Mouse (Mus musculus) heart, postnatal 0 days (tissue): ENCODE measurements around the gene Spc24. TPM values are rescaled to one million over a fixed set of nuclear protein-coding genes. Genes with fewer than 3 reads are reported as not detected.
A peak's percentile ranks its signal among the peaks of the same experiment; 100 is the strongest.

ENCODE experiments used
- ATAC-seq: fragments of 200-750 bp; cut with Nextera tagmentation; 2 replicates; pipeline ENCODE4 v1.8.0; 2017; ENCODE audit warnings: low read depth, moderate number of reproducible peaks, moderate library complexity; ENCODE audit not compliant: insufficient read depth
- DNase-seq: peaks from one replicate; pipeline ENCODE4 v3.0.0-alpha.2; 2016; ENCODE audit warnings: low spot score
- H3K27ac ChIP-seq: fragments of 300-500 bp; sonication (generic); 2 replicates; pipeline ENCODE4 v1.5.1; 2014; ENCODE audit warnings: low read depth, mild to moderate bottlenecking
- H3K27me3 ChIP-seq: fragments of 300-500 bp; sonication (generic); 2 replicates; pipeline ENCODE4 v1.6.1; 2014; ENCODE audit warnings: low read length, mixed read lengths; ENCODE audit not compliant: control insufficient read depth, insufficient read depth
- H3K36me3 ChIP-seq: fragments of 300-500 bp; sonication (generic); replicated peaks from 2 replicates; pipeline ENCODE4 v1.6.1; 2014; ENCODE audit warnings: low read length, mixed read lengths; ENCODE audit not compliant: control insufficient read depth, insufficient read depth
- H3K4me1 ChIP-seq: fragments of 300-500 bp; sonication (generic); 2 replicates; pipeline ENCODE4 v1.6.1; 2014; ENCODE audit warnings: antibody characterized with exemption; ENCODE audit not compliant: control insufficient read depth, insufficient read depth
- H3K4me2 ChIP-seq: fragments of 300-500 bp; sonication (generic); 2 replicates; pipeline ENCODE4 v1.6.1; 2014; ENCODE audit warnings: low read depth, mild to moderate bottlenecking, low read length, moderate library complexity
- H3K4me3 ChIP-seq: fragments of 300-500 bp; sonication (generic); 2 replicates; pipeline ENCODE4 v1.5.1; 2014; ENCODE audit warnings: low read depth, low read length
- H3K9ac ChIP-seq: fragments of 300-500 bp; sonication (generic); replicated peaks from 2 replicates; pipeline ENCODE4 v1.6.1; 2014; ENCODE audit warnings: low read depth, low read length, mixed read lengths
- H3K9me3 ChIP-seq: fragments of 300-500 bp; sonication (generic); replicated peaks from 2 replicates; pipeline ENCODE4 v1.6.1; 2016; ENCODE audit warnings: low read length; ENCODE audit not compliant: control insufficient read depth
- CTCF ChIP-seq: IDR thresholded peaks from 2 replicates; pipeline ENCODE4 v1.5.1; 2016; ENCODE audit warnings: antibody characterized with exemption, control low read depth, low read depth
- EP300 ChIP-seq: IDR thresholded peaks from 2 replicates; pipeline ENCODE4 v1.6.1; 2016; ENCODE audit warnings: antibody characterized with exemption, low read depth
- WGBS: fragments of 180-500 bp; shearing (Covaris S2); extraction: QIAGEN DNeasy Blood & Tissue Kit; methylation state at CpG from one replicate; pipeline ENCODE4 v1.1.7; 2014; 5-methylcytosine and 5-hydroxymethylcytosine counted together
- polyA plus RNA-seq: library from polyadenylated mRNA; unstranded; fragments of >200 nt; fragmentation: Nextera tagmentation; extraction: Ambion mirVana; gene quantifications from 2 replicates; pipeline ENCODE4 v1.2.1, GENCODE M21; 2015
- total RNA-seq: library from RNA; depleted of rRNA; stranded (reverse); fragments of >200 nt; gene quantifications from 2 replicates; pipeline ENCODE4 v1.2.3, GENCODE M21; 2014; ENCODE audit warnings: low replicate concordance

Gene Spc24
- total and polyA plus RNA-seq, 2 experiments from 2014 or later = 22.3 to 35.2 TPM

DNA sequence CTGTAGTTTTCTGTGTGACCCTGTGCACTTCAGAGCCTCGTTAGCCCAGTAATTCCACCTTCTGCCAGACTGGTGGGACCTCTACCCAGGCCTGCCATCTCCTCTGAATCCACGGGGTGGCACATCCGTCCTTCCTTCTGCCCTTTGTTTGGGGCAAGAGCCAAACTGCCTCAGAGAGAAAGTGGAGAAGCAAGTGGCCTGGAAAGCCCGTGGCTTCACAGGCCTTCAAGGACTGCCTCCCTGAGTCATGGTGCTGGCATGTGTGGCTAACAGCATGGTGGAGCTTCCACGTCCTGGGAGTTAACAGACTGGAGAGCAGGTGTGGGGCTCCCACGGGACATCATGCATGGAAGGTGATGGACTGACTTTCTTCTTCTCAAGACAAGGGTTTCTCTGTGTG is 8.8 kb downstream of the Spc24 start:
- Histone ChIP-seq H3K27ac (peak overlapping the region; percentile 82), H3K4me3 (no peak overlapping the region), H3K4me1 (peaks cover 48% of the 10 kb centered on the region), H3K9ac (no peak overlapping the region), H3K36me3 (peaks cover 22% of the 10 kb centered on the region), H3K9me3 (no peaks in the 10 kb centered on the region), H3K4me2 (no peak overlapping the region), H3K27me3 (no peaks in the 10 kb centered on the region)
- TF ChIP-seq CTCF (peak; percentile 64), EP300 (no peak)
- DNase-seq (peak; percentile 64), ATAC-seq (peak; percentile 45)
- 43% methylated on average over 6 of the region's 6 CpGs for WGBS

DNA sequence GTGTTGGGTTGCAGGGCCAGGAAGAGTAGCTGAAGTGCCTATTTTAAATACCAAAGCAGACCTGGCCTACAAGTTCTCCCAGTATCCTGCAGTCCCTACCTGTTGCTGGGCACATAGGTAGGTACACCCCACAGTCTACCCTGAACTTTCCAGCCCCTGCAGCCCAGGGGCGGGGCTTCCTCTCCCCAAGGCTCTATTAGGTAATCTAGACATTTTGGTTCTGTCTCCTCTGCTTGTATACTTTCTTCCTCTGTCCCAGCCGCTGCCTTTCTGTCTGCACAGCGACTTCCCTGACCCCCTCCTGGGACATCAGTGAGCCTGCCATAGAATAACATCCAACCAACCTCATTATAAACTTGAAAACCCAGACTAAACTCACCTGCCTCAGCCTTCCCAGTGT is 9.7 kb downstream of the Spc24 start:
- H3K4me3 ChIP-seq = no peak overlapping the region
- H3K4me2 ChIP-seq = no peak overlapping the region
- H3K36me3 ChIP-seq = peaks cover 32% of the 10 kb centered on the region
- peaks cover 48% of the 10 kb centered on the region for H3K4me1 ChIP-seq
- no peak overlapping the region for H3K27ac ChIP-seq
- 84% methylated on average over 3 of the region's 3 CpGs for WGBS
- no peaks in the 10 kb centered on the region for H3K27me3 ChIP-seq
- ATAC-seq = no peak
- H3K9ac ChIP-seq = no peak overlapping the region
- TF ChIP-seq CTCF (no peak), EP300 (no peak)
- H3K9me3 ChIP-seq = no peaks in the 10 kb centered on the region
- DNase-seq = no peak

DNA sequence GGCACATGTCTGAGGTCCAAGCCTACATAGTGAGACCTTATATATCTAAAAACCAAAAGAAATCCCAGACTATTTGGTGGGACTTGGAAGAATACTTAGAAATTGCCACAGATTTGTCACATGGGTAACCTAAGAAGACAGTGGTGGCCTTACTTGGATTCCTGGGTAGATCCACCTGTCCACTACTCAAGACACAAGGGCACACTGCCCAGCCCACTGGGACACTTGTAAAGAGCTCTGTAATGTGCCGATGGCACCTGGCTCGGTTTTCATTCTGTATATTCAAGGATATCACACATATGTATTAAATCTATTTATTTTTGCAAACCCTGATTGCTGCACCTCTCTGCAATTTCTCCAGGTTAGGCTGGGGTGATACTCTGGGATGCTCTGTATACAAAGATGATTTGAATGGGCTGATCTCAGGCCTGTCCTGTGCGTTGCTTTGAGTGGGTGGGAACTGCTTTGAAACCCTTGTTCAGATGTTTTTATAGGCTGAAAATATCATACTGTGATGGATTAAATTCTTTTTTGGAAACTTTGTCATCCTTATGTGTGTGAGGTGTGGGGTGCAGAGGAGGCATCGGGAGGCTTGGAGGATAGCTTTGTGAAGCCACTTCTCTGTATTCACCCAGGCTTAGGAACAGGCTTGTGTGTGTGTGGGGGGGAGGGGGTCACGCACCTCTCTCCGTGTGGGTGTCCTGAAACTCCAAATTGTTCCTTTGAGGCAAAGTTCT is 10.6 kb downstream of the Spc24 start:
- no peak for DNase-seq
- peaks cover 40% of the 10 kb centered on the region for H3K36me3 ChIP-seq
- H3K4me1 ChIP-seq = peaks cover 42% of the 10 kb centered on the region
- no peak overlapping the region for H3K4me2 ChIP-seq
- H3K4me3 ChIP-seq = no peak overlapping the region
- H3K27me3 ChIP-seq = no peaks in the 10 kb centered on the region
- no peak overlapping the region for H3K27ac ChIP-seq
- WGBS = 92% methylated on average over 6 of the region's 6 CpGs
- H3K9me3 ChIP-seq = no peaks in the 10 kb centered on the region
- TF ChIP-seq EP300 (no peak), CTCF (no peak)
- H3K9ac ChIP-seq = no peak overlapping the region
- ATAC-seq = no peak

DNA sequence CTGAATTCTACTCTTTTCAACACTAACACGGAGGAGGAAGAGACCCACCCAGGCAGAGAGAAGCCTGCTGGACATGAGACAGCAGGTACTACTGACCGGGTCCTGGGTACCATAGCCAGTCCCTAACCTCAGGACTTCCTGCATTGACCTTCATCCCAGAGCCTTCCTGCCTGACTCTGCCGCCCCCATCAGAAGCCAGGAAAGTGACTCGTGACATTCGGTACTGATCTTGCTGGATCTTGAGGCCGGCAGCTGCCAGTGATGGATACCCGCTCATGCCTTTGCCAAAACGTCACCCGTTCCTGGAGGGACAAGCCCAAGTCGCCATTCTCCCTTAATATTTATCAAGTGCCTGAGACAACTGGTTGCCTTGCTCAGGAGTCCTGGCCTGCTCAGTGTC is 11.6 kb downstream of the Spc24 start:
- H3K4me2 ChIP-seq = 0 out of 2 replicates have a peak overlapping the region, but pooled peaks have one; percentile 10
- peaks cover 51% of the 10 kb centered on the region for H3K36me3 ChIP-seq
- no peaks in the 10 kb centered on the region for H3K9me3 ChIP-seq
- peak overlapping the region; percentile 81 for H3K27ac ChIP-seq
- no peak for DNase-seq
- 48% methylated on average over 10 of the region's 10 CpGs for WGBS
- H3K27me3 ChIP-seq = no peaks in the 10 kb centered on the region
- H3K4me1 ChIP-seq = peaks cover 31% of the 10 kb centered on the region
- H3K9ac ChIP-seq = no peak overlapping the region
- TF ChIP-seq EP300 (no peak), CTCF (no peak)
- no peak for ATAC-seq
- no peak overlapping the region for H3K4me3 ChIP-seq

DNA sequence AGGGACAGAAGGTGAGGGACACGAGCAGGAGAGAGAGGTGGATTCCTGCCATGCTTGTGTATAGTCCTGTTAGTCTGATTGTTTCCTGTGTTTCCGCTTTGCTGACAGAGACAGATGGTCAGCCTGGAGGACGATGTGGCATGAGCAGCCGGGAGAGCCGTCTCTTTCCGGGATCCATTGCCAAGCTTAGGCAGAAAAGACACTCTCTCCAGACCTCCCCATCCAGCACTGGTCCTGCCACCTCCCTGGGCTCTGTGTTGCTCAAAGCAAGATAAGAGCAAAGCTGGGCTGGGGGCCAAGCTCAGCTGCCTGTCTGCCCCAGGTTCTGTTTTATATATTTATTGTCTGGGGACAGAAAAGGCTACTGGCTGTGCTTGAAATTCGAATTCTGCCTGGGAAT is 12.1 kb downstream of the Spc24 start:
- Histone ChIP-seq H3K9me3 (no peaks in the 10 kb centered on the region), H3K27me3 (no peaks in the 10 kb centered on the region), H3K4me2 (peak overlapping the region; percentile 10; the same call in 1 of the 2 replicates), H3K4me1 (peaks cover 28% of the 10 kb centered on the region; the same call in 1 of the 2 replicates), H3K9ac (no peak overlapping the region), H3K36me3 (peaks cover 51% of the 10 kb centered on the region), H3K27ac (peak overlapping the region; percentile 81), H3K4me3 (peak overlapping the region; percentile 2; the same call in 1 of the 2 replicates)
- WGBS = 3% methylated on average over 7 of the region's 7 CpGs
- ATAC-seq (peak; percentile 84), DNase-seq (peak; percentile 92)
- TF ChIP-seq CTCF = no peak
- TF ChIP-seq EP300 = peak; percentile 82
